Mouse (Mus musculus) heart, postnatal 0 days (tissue): ENCODE results near the gene Tcstv1. TPM values are rescaled to one million over a fixed set of nuclear protein-coding genes. Genes with fewer than 3 reads are reported as not detected.
"Not testable (repeated sequence)": the region's sequence is repeated elsewhere in the genome, so short reads cannot be mapped to it uniquely, and the experiment has no call there.

Experiments used
- ATAC-seq: fragments of 200-750 bp; cut with Nextera tagmentation; 2 replicates; pipeline ENCODE4 v1.8.0; 2017; ENCODE audit warnings: low read depth, moderate number of reproducible peaks, moderate library complexity; ENCODE audit not compliant: insufficient read depth
- DNase-seq: peaks from one replicate; pipeline ENCODE4 v3.0.0-alpha.2; 2016; ENCODE audit warnings: low spot score
- H3K27ac ChIP-seq: fragments of 300-500 bp; sonication (generic); 2 replicates; pipeline ENCODE4 v1.5.1; 2014; ENCODE audit warnings: low read depth, mild to moderate bottlenecking
- H3K27me3 ChIP-seq: fragments of 300-500 bp; sonication (generic); 2 replicates; pipeline ENCODE4 v1.6.1; 2014; ENCODE audit warnings: low read length, mixed read lengths; ENCODE audit not compliant: control insufficient read depth, insufficient read depth
- H3K36me3 ChIP-seq: fragments of 300-500 bp; sonication (generic); replicated peaks from 2 replicates; pipeline ENCODE4 v1.6.1; 2014; ENCODE audit warnings: low read length, mixed read lengths; ENCODE audit not compliant: control insufficient read depth, insufficient read depth
- H3K4me1 ChIP-seq: fragments of 300-500 bp; sonication (generic); 2 replicates; pipeline ENCODE4 v1.6.1; 2014; ENCODE audit warnings: antibody characterized with exemption; ENCODE audit not compliant: control insufficient read depth, insufficient read depth
- H3K4me2 ChIP-seq: fragments of 300-500 bp; sonication (generic); 2 replicates; pipeline ENCODE4 v1.6.1; 2014; ENCODE audit warnings: low read depth, mild to moderate bottlenecking, low read length, moderate library complexity
- H3K4me3 ChIP-seq: fragments of 300-500 bp; sonication (generic); 2 replicates; pipeline ENCODE4 v1.5.1; 2014; ENCODE audit warnings: low read depth, low read length
- H3K9ac ChIP-seq: fragments of 300-500 bp; sonication (generic); replicated peaks from 2 replicates; pipeline ENCODE4 v1.6.1; 2014; ENCODE audit warnings: low read depth, low read length, mixed read lengths
- H3K9me3 ChIP-seq: fragments of 300-500 bp; sonication (generic); replicated peaks from 2 replicates; pipeline ENCODE4 v1.6.1; 2016; ENCODE audit warnings: low read length; ENCODE audit not compliant: control insufficient read depth
- WGBS: fragments of 180-500 bp; shearing (Covaris S2); extraction: QIAGEN DNeasy Blood & Tissue Kit; methylation state at CpG from one replicate; pipeline ENCODE4 v1.1.7; 2014; 5-methylcytosine and 5-hydroxymethylcytosine counted together
- polyA plus RNA-seq: library from polyadenylated mRNA; unstranded; fragments of >200 nt; fragmentation: Nextera tagmentation; extraction: Ambion mirVana; gene quantifications from 2 replicates; pipeline ENCODE4 v1.2.1, GENCODE M21; 2015
- total RNA-seq: library from RNA; depleted of rRNA; stranded (reverse); fragments of >200 nt; gene quantifications from 2 replicates; pipeline ENCODE4 v1.2.3, GENCODE M21; 2014; ENCODE audit warnings: low replicate concordance; rRNA removed

Tcstv1 gene
- total and polyA plus RNA-seq, 2 experiments from 2014 or later, result not detected

- ATAC-seq, H3K27me3 ChIP-seq, H3K9me3 ChIP-seq, DNase-seq, H3K4me1 ChIP-seq, H3K27ac ChIP-seq, H3K9ac ChIP-seq, H3K4me2 ChIP-seq, H3K36me3 ChIP-seq, H3K4me3 ChIP-seq: not testable (repeated sequence)
- whole genome bisulfite sequencing, result no CpG with 5 or more reads among the region's 6 CpGs
Observed at GRCm38 (mm10) chr13:119862399-119862798, 32.2 kb downstream of the Tcstv1 start.

Other genes with a start within 250 kb of the Tcstv1 start
- 39.0 and 42.6 TPM in 2 replicates for gene Hmgcs1, start 204.4 kb downstream of the Tcstv1 start, total RNA-seq
- 61.1 and 66.2 TPM in 2 replicates for gene Hmgcs1, start 204.4 kb downstream of the Tcstv1 start, polyA plus RNA-seq
- gene Nim1k, start 138.9 kb downstream of the Tcstv1 start, total RNA-seq, result 0.70 and 1.5 TPM in 2 replicates
- gene Nim1k, start 138.9 kb downstream of the Tcstv1 start, polyA plus RNA-seq, result 0.56 and 0.67 TPM in 2 replicates
- 21.2 and 24.2 TPM in 2 replicates for gene Zfp131, start 103.9 kb downstream of the Tcstv1 start, total RNA-seq
- gene Zfp131, start 103.9 kb downstream of the Tcstv1 start, polyA plus RNA-seq, result 13.6 and 15.5 TPM in 2 replicates
- gene AF067063, start 64.6 kb downstream of the Tcstv1 start, total RNA-seq, result not detected in 2 replicates
- not detected in 2 replicates for gene AF067063, start 64.6 kb downstream of the Tcstv1 start, polyA plus RNA-seq
- not detected in 2 replicates for gene D13Ertd608e, start 58.8 kb downstream of the Tcstv1 start, total RNA-seq
- gene D13Ertd608e, start 58.8 kb downstream of the Tcstv1 start, polyA plus RNA-seq, result not detected in 2 replicates
- gene Gm21761, start 34.5 kb upstream of the Tcstv1 start, total RNA-seq, result not detected in 2 replicates
- not detected in 2 replicates for gene Gm21761, start 34.5 kb upstream of the Tcstv1 start, polyA plus RNA-seq
- not detected in 2 replicates for gene B020031M17Rik, start 56.0 kb upstream of the Tcstv1 start, total RNA-seq
- gene B020031M17Rik, start 56.0 kb upstream of the Tcstv1 start, polyA plus RNA-seq, result not detected in 2 replicates
- not detected in 2 replicates for gene Gm36079, start 132.2 kb upstream of the Tcstv1 start, total RNA-seq
- gene Gm36079, start 132.2 kb upstream of the Tcstv1 start, polyA plus RNA-seq, result not detected in 2 replicates
- gene Gm21188, start 157.4 kb upstream of the Tcstv1 start, total RNA-seq, result 0.46 TPM in 1 of 2 replicates, not detected in the other
- 0.08 and 0.15 TPM in 2 replicates for gene Gm21188, start 157.4 kb upstream of the Tcstv1 start, polyA plus RNA-seq
- gene Gm20767, start 245.5 kb upstream of the Tcstv1 start, total RNA-seq, result not detected in 2 replicates
- gene Gm20767, start 245.5 kb upstream of the Tcstv1 start, polyA plus RNA-seq, result not detected in 2 replicates